Mouse (Mus musculus) C2C12 (cell line): Measurements from ENCODE around the gene Lrfn2.

Source experiments
- CEBPB ChIP-seq: IDR thresholded peaks from one replicate; pipeline ENCODE4 v1.6.1; 2011; ENCODE audit warnings: low read depth, mild to moderate bottlenecking, control low read depth, moderate library complexity
- CTCF ChIP-seq: IDR thresholded peaks from one replicate; pipeline ENCODE4 v1.5.1; 2011; ENCODE audit not compliant: control insufficient read depth, insufficient read depth, insufficient read length
- FOSL1 ChIP-seq: IDR thresholded peaks from one replicate; pipeline ENCODE4 v1.8.0; 2011; ENCODE audit warnings: mild to moderate bottlenecking, low read length; ENCODE audit not compliant: poor library complexity, insufficient read depth, severe bottlenecking
- MAX ChIP-seq: IDR thresholded peaks from one replicate; pipeline ENCODE4 v1.6.1; 2011; ENCODE audit warnings: mild to moderate bottlenecking, control low read depth
- MYOD1 ChIP-seq: IDR thresholded peaks from one replicate; pipeline ENCODE4 v1.6.1; 2011; ENCODE audit warnings: low read depth; ENCODE audit not compliant: control insufficient read depth, insufficient read length
- MYOG ChIP-seq: IDR thresholded peaks from one replicate; pipeline ENCODE4 v1.6.1; 2011; ENCODE audit not compliant: control insufficient read depth, insufficient read length; ENCODE audit errors: extremely low read depth
- USF1 ChIP-seq: IDR thresholded peaks from one replicate; pipeline ENCODE4 v1.6.1; 2011; ENCODE audit warnings: low read depth, mild to moderate bottlenecking, control low read depth, moderate library complexity

GRCm38 (mm10) chr17:48971296-48971695 is 39.1 kb downstream of the Lrfn2 start:
- TF ChIP-seq CEBPB, result no peak
- TF ChIP-seq MAX, result no peak
- TF ChIP-seq CTCF, result no peak
- TF ChIP-seq USF1, result no peak
- no peak for TF ChIP-seq MYOD1
- TF ChIP-seq MYOG, result no peak
- TF ChIP-seq FOSL1, result no peak
